Mouse (Mus musculus) limb, embryonic 10.5 days (tissue): Measurements from ENCODE around the gene Spen. TPM values are rescaled to one million over a fixed set of nuclear protein-coding genes. Genes with fewer than 3 reads are reported as not detected.

Source experiments
- DNase-seq: peaks from one replicate; pipeline ENCODE4 v3.0.0-alpha.2; 2017; ENCODE audit warnings: low spot score
- H3K27ac ChIP-seq: fragments of 300-500 bp; sonication (generic); 2 replicates; pipeline ENCODE4 v1.5.1; 2016; ENCODE audit warnings: mild to moderate bottlenecking
- H3K27me3 ChIP-seq: fragments of 300-500 bp; sonication (generic); 2 replicates; pipeline ENCODE4 v1.6.1; 2016; ENCODE audit warnings: low read depth, mild to moderate bottlenecking; ENCODE audit not compliant: poor library complexity, severe bottlenecking
- H3K36me3 ChIP-seq: fragments of 300-500 bp; sonication (generic); 2 replicates; pipeline ENCODE4 v1.6.1; 2016; ENCODE audit warnings: mild to moderate bottlenecking, moderate library complexity
- H3K4me1 ChIP-seq: fragments of 300-500 bp; sonication (generic); 2 replicates; pipeline ENCODE4 v1.6.1; 2016
- H3K4me3 ChIP-seq: fragments of 300-500 bp; sonication (generic); 2 replicates; pipeline ENCODE4 v1.5.1; 2016; ENCODE audit warnings: mild to moderate bottlenecking, moderate library complexity
- H3K9me3 ChIP-seq: fragments of 300-500 bp; sonication (generic); replicated peaks from 2 replicates; pipeline ENCODE4 v1.6.1; 2016; ENCODE audit warnings: mild to moderate bottlenecking
- WGBS: fragments of 180-500 bp; shearing (Covaris S2); methylation state at CpG from one replicate; pipeline ENCODE4 v1.1.7; 2016; 5-methylcytosine and 5-hydroxymethylcytosine counted together
- polyA plus RNA-seq: library from polyadenylated mRNA; unstranded; fragments of >200 nt; fragmentation: Nextera tagmentation; extraction: Ambion mirVana; gene quantifications from 2 replicates; pipeline ENCODE4 v1.2.1, GENCODE M21; 2016

Spen gene
- polyA plus RNA-seq, 1 experiment from 2014 or later, result 11.5 TPM

GRCm38 (mm10) chr4:141444451-141445327, 93.7 kb downstream of the Spen start, which contains the start of gene Zbtb17:
Gene Zbtb17, plus strand, starts transcription at chr4:141444654.
- H3K4me3 ChIP-seq, result peak within 1 kb of the TSS; percentile 99

GRCm38 (mm10) chr4:141443641-141444429, 94.6 kb downstream of the Spen start:
- Histone ChIP-seq H3K4me1 (peaks cover 31% of the 10 kb centered on the region), H3K4me3 (peak overlapping the region; percentile 99), H3K9me3 (no peaks in the 10 kb centered on the region), H3K36me3 (peaks cover 27% of the 10 kb centered on the region), H3K27ac (peak overlapping the region; percentile 99), H3K27me3 (no peaks in the 10 kb centered on the region)
- 51% methylated on average over 11 of the region's 11 CpGs for WGBS
- no peak for DNase-seq

More at GRCm38 (mm10) chr4:141444451-141445327, 93.7 kb downstream of the Spen start, which contains the start of gene Zbtb17:
- H3K9me3 ChIP-seq, result no peaks in the 10 kb centered on the region
- peak within 1 kb of the TSS; percentile 99 for H3K27ac ChIP-seq
- DNase-seq, result peak; percentile 93
- H3K4me1 ChIP-seq, result peaks cover 27% of the 10 kb centered on the region
- WGBS, result under 1% methylated on average over 102 of the region's 102 CpGs
- no peaks in the 10 kb centered on the region for H3K27me3 ChIP-seq
- H3K36me3 ChIP-seq, result peaks cover 36% of the 10 kb centered on the region

GRCm38 (mm10) chr4:141440877-141441276, 97.5 kb downstream of the Spen start:
- DNase-seq, result no peak
- Histone ChIP-seq H3K36me3 (no peaks in the 10 kb centered on the region; the same call in 1 of the 2 replicates), H3K27me3 (no peaks in the 10 kb centered on the region), H3K9me3 (no peaks in the 10 kb centered on the region), H3K4me1 (peaks cover 26% of the 10 kb centered on the region), H3K27ac (no peak overlapping the region), H3K4me3 (no peak overlapping the region)

- Histone ChIP-seq H3K9me3 (no peaks in the 10 kb centered on the region), H3K27me3 (no peaks in the 10 kb centered on the region), H3K27ac (no peak overlapping the region), H3K36me3 (no peaks in the 10 kb centered on the region), H3K4me1 (peaks cover 16% of the 10 kb centered on the region), H3K4me3 (no peak overlapping the region)
- 81% methylated on average over 12 of the region's 12 CpGs for WGBS
- no peak for DNase-seq
Observed at GRCm38 (mm10) chr4:141439083-141439803, 99.2 kb downstream of the Spen start.

GRCm38 (mm10) chr4:141435974-141436373, 102.4 kb downstream of the Spen start, which contains the start of gene Srarp:
Gene Srarp, minus strand, starts transcription at chr4:141436105.
- WGBS, result 91% methylated on average over 1 of the region's 1 CpGs
- no peaks in the 10 kb centered on the region for H3K9me3 ChIP-seq
- H3K27ac ChIP-seq, result no peak within 1 kb of the TSS
- no peaks in the 10 kb centered on the region for H3K36me3 ChIP-seq
- H3K4me1 ChIP-seq, result peaks cover 11% of the 10 kb centered on the region; the same call in 1 of the 2 replicates
- no peak within 1 kb of the TSS for H3K4me3 ChIP-seq
- no peak for DNase-seq
- H3K27me3 ChIP-seq, result 0 out of 2 replicates have a peak, but pooled peaks cover 10% of the 10 kb centered on the region

GRCm38 (mm10) chr4:141433191-141433590, 105.2 kb downstream of the Spen start:
- no peaks in the 10 kb centered on the region for H3K9me3 ChIP-seq
- H3K4me1 ChIP-seq, result 0 out of 2 replicates have a peak, but pooled peaks cover 2% of the 10 kb centered on the region
- H3K4me3 ChIP-seq, result no peak overlapping the region
- no peak for DNase-seq
- no peak overlapping the region for H3K27ac ChIP-seq
- H3K36me3 ChIP-seq, result no peaks in the 10 kb centered on the region
- WGBS, result 84% methylated on average over 18 of the region's 18 CpGs
- H3K27me3 ChIP-seq, result 0 out of 2 replicates have a peak, but pooled peaks cover 13% of the 10 kb centered on the region

- Histone ChIP-seq H3K27ac (no peak overlapping the region), H3K4me3 (no peak overlapping the region), H3K36me3 (no peaks in the 10 kb centered on the region), H3K27me3 (peaks cover 18% of the 10 kb centered on the region; the same call in 1 of the 2 replicates), H3K4me1 (0 out of 2 replicates have a peak, but pooled peaks cover 2% of the 10 kb centered on the region), H3K9me3 (no peaks in the 10 kb centered on the region)
- WGBS, result 63% methylated on average over 14 of the region's 14 CpGs
- DNase-seq, result no peak
Observed at GRCm38 (mm10) chr4:141432666-141433065, 105.7 kb downstream of the Spen start.

GRCm38 (mm10) chr4:141430997-141431396, 107.4 kb downstream of the Spen start:
- peak; percentile 73 for DNase-seq
- peaks cover 5% of the 10 kb centered on the region for H3K4me1 ChIP-seq

GRCm38 (mm10) chr4:141429847-141430246, 108.5 kb downstream of the Spen start:
- H3K27ac ChIP-seq, result no peak overlapping the region
- no peaks in the 10 kb centered on the region for H3K36me3 ChIP-seq
- H3K4me1 ChIP-seq, result peaks cover 16% of the 10 kb centered on the region
- no peak for DNase-seq
- WGBS, result 48% methylated on average over 9 of the region's 9 CpGs
- no peak overlapping the region for H3K4me3 ChIP-seq
- H3K9me3 ChIP-seq, result no peaks in the 10 kb centered on the region
- H3K27me3 ChIP-seq, result peaks cover 46% of the 10 kb centered on the region

More at GRCm38 (mm10) chr4:141430997-141431396, 107.4 kb downstream of the Spen start:
- Histone ChIP-seq H3K27ac (no peak overlapping the region), H3K36me3 (no peaks in the 10 kb centered on the region), H3K4me3 (no peak overlapping the region), H3K27me3 (peaks cover 35% of the 10 kb centered on the region; the same call in 1 of the 2 replicates), H3K9me3 (no peaks in the 10 kb centered on the region)
- WGBS, result 49% methylated on average over 9 of the region's 9 CpGs

- no peaks in the 10 kb centered on the region for H3K36me3 ChIP-seq
- no peak for DNase-seq
- H3K9me3 ChIP-seq, result no peaks in the 10 kb centered on the region
- WGBS, result 88% methylated on average over 6 of the region's 6 CpGs
- peaks cover 51% of the 10 kb centered on the region for H3K27me3 ChIP-seq
- peaks cover 17% of the 10 kb centered on the region for H3K4me1 ChIP-seq
- H3K4me3 ChIP-seq, result no peak overlapping the region
- no peak overlapping the region for H3K27ac ChIP-seq
Observed at GRCm38 (mm10) chr4:141429381-141429780, 109.0 kb downstream of the Spen start.

GRCm38 (mm10) chr4:141427921-141428320, 110.5 kb downstream of the Spen start:
- Histone ChIP-seq H3K27me3 (peaks cover 62% of the 10 kb centered on the region), H3K27ac (no peak overlapping the region), H3K4me3 (no peak overlapping the region), H3K36me3 (no peaks in the 10 kb centered on the region), H3K9me3 (no peaks in the 10 kb centered on the region), H3K4me1 (peaks cover 17% of the 10 kb centered on the region)
- WGBS, result 87% methylated on average over 13 of the region's 13 CpGs
- no peak for DNase-seq
